Mouse (Mus musculus) Patski (cell line): Measurements from ENCODE around the gene Areg. TPM values are rescaled to one million over a fixed set of nuclear protein-coding genes. Genes with fewer than 3 reads are reported as not detected.

ENCODE experiments used
- ATAC-seq: fragments of 100-300 bp; one replicate; pipeline ENCODE4 v1.8.0; 2021
- CTCF ChIA-PET: fragments of 350-600 bp; sonication (Branson Sonifier 250); formaldehyde crosslinking; loops from one replicate; lab custom pipeline; 2022; ENCODE audit warnings: inconsistent platforms; lab: Charles Lee
- POLR2A ChIA-PET: fragments of 350-600 bp; sonication (Branson Sonifier 250); formaldehyde crosslinking; loops from one replicate; lab custom pipeline; 2022; ENCODE audit warnings: antibody characterized with exemption, inconsistent platforms; lab: Charles Lee
- DNase-seq: peaks from one replicate; pipeline ENCODE4 v3.0.0-alpha.2; 2011; ENCODE audit warnings: low read depth, low spot score
- H3K27me3 ChIP-seq: fragments of 371-371 bp; one replicate; pipeline ENCODE4 v1.5.1; 2021
- CTCF ChIP-seq: fragments of 100-300 bp; IDR thresholded peaks from one replicate; pipeline ENCODE4 v1.5.1; 2021
- in situ Hi-C: fragments of 300-500 bp; cut with MboI; formaldehyde crosslinking; loops from 3 replicates; pipeline ENCODE4 v1.11.1; 2018; ENCODE audit warnings: low pct_unique_long_range_greater_than_20kb, mixed read lengths
- polyA plus RNA-seq: library from polyadenylated mRNA; unstranded; gene quantifications from one replicate; pipeline ENCODE4 v1.2.3, GENCODE M21; 2021

Areg gene
- 0.13 TPM for polyA plus RNA-seq

DNA sequence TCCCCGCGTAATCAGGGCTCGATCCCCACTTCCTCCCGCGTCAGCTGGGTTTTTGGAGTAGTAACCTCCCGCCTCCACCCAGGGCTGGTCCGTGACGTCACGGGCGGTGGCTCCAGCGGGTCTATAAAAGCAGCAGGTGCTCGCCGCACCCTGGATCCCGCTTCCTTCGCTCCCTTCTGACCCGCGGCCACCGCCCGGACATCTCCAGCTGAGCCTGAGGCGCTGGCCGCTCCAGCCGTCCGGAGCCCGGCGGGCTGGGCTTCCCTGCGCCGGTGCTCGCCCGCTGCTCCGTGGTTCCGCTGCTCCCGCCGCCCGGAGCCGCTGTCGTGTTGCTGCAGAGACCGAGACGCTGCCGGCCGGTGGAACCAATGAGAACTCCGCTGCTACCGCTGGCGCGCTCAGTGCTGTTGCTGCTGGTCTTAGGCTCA lies at the start of gene Areg:
Areg (plus strand) TSS at position 154 of the 428 bp plus-strand sequence.
- in situ Hi-C loops, result no loop called here

DNA sequence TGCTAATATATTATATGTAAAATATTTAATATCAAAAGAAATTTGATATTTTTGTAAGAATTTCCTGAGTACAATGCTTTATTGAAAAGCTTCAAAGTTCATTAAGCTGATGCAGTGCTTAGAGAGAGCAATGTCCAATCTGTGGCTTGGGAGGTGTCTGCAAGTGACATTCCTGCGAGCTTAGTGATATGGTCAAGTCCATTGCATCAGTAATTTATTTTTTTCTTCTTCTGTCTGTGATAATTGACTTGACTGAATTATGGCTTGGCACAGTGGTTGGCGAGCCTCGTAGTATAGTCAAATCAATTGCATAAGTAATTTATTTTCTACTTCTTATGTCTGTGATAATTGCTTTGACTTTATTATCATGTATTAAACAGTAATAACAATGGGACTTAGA lies 49.1 kb upstream of the Areg start:
- H3K27me3 ChIP-seq, result no peaks in the 10 kb centered on the region
- no peak for DNase-seq
- TF ChIP-seq CTCF, result no peak
- no peak for ATAC-seq
- ChIA-PET POLR2A (no interaction called here), CTCF (interaction anchor here (2.1 to 3.2 kb wide), 2 partner anchors 8 to 11 kb away, joined by 6 to 15 read pairs; no protein-coding TSS in a partner anchor)
- in situ Hi-C loops, result no loop called here

More for the DNA sequence above, at the start of gene Areg:
- H3K27me3 ChIP-seq, result no peaks in the 10 kb centered on the region
- CTCF ChIA-PET, result interaction anchor here (1.5 kb wide), 1 partner anchor 13 kb away, joined by 3 read pairs; no protein-coding TSS in a partner anchor
- ATAC-seq (peak; percentile 26), DNase-seq (no peak)
- POLR2A ChIA-PET, result no interaction called here
- TF ChIP-seq CTCF, result peak; percentile 49

DNA sequence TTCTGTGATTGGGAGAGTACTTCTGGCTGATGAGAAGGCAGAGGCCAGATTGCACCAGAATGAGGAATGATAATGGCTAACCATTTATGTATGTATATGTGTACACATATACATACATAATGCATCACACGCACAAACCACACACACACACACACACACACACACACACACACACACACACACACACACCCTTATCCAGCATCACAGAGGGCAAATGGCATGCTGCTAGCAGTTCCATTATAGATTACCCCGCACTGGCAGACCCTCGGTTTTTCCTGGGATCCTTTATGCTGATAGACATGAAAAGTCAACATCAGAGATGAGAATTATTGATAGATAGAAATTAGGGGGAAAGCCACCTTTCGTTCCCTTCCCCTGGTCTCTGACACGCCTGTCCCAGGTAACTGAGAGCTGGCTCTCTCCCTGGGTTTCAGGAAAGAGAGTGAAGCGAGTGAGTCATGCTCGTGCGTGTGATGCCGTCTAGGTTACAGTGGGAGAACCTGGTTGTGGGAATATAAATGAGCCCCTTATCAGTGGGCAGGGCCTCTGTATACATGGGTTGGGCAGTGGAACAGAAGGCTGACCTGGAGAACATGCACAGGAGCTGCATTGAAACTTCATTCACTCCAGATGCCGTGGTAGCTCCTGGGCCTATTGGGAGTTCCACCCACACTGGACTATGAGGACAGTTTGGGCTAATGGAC lies 41.3 kb upstream of the Areg start:
- POLR2A ChIA-PET, result interaction anchor here (0.6 kb wide), 1 partner anchor 53 kb away, joined by 3 read pairs; no protein-coding TSS in a partner anchor
- TF ChIP-seq CTCF, result no peak
- H3K27me3 ChIP-seq, result no peaks in the 10 kb centered on the region
- CTCF ChIA-PET, result interaction anchor here (1.2 to 1.3 kb wide), 2 partner anchors 8 to 16 kb away, joined by 4 to 6 read pairs; no protein-coding TSS in a partner anchor
- in situ Hi-C loops, result no loop called here
- DNase-seq (no peak), ATAC-seq (no peak)

DNA sequence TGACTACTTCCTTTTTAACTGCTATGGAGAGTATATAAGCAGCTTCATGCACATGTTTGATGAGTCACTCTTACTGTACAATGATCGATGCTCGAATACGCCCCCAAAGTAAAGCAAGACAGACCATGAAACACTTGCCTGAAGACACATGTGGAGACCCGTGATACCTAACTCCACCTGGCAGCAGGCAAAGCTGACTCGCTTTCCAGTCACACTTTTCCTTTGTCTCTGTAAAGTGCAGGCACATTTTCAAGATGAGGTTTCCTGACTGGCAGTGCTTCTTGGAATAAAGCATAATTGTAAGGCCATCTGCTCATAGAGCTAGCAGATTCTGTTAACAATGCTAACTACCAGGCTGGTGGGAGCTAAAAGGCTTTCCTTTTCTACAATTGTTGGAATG lies 37.7 kb upstream of the Areg start:
- H3K27me3 ChIP-seq, result no peaks in the 10 kb centered on the region
- DNase-seq (no peak), ATAC-seq (no peak)
- no peak for TF ChIP-seq CTCF
- in situ Hi-C loops, result no loop called here
- ChIA-PET CTCF (interaction anchor here (0.8 to 3.4 kb wide), 5 partner anchors 10 to 206 kb away, joined by 3 to 15 read pairs (median 4); no protein-coding TSS in a partner anchor), POLR2A (no interaction called here)

DNA sequence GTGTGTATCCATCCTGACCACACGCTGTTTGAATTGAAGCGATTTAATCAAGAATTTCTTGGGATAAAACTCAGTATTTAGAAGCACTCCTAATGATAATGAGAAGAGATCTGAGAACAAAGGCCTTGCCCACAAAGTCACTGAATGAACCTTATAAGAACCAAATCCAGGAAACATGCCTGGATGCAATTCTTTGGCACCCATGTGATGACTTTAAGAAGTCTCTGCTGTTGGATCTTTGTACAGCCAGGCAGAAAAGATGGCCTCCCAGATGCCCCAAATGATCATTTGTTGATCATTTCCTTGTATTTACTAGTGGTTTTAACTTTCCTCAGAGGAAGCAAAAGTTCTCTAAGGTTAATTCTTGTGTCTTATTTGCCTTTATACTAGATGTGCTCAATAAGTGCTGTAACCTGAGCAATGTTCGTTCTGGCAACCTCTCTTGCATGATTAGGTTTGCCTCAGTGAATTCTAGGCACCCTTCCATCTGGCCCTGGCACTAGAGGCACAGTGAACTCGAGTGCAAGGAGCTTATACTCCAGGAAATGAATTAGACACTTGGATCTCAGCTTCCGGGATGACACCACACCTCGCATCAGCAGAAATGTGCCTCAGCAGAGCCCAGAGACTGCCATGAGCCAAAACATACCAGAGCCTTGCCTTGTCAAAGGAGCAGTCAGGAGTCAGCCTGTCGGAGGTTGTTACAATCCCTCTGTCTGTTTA lies 35.3 kb upstream of the Areg start:
- H3K27me3 ChIP-seq, result no peaks in the 10 kb centered on the region
- ATAC-seq (peak; percentile 47), DNase-seq (peak; percentile 60)
- CTCF ChIA-PET, result interaction anchor here (0.7 to 1.8 kb wide), 2 partner anchors 9 to 53 kb away, joined by 3 to 4 read pairs; no protein-coding TSS in a partner anchor
- POLR2A ChIA-PET, result no interaction called here
- in situ Hi-C loops, result no loop called here
- TF ChIP-seq CTCF, result no peak

DNA sequence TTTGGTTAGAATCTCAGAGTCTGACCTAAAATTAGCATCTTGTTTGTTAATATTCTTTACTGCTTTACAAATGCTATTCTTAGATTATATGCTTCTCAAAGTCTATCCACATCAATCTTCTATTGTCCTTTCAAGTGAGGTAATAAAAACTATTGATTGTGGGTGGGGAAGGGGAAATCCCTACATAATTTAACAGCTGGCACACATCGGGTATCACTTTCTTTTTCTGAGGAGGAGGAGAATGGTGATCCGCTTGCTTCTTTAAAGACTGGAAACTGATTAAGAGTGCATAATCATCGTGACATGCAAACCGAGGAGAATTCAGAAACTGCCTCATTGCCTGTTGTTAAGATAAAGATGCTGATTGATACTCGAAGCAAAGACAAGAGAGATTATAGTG lies 33.2 kb upstream of the Areg start:
- CTCF ChIA-PET, result no interaction called here
- ATAC-seq (no peak), DNase-seq (no peak)
- POLR2A ChIA-PET, result no interaction called here
- TF ChIP-seq CTCF, result no peak
- no peaks in the 10 kb centered on the region for H3K27me3 ChIP-seq
- in situ Hi-C loops, result no loop called here

DNA sequence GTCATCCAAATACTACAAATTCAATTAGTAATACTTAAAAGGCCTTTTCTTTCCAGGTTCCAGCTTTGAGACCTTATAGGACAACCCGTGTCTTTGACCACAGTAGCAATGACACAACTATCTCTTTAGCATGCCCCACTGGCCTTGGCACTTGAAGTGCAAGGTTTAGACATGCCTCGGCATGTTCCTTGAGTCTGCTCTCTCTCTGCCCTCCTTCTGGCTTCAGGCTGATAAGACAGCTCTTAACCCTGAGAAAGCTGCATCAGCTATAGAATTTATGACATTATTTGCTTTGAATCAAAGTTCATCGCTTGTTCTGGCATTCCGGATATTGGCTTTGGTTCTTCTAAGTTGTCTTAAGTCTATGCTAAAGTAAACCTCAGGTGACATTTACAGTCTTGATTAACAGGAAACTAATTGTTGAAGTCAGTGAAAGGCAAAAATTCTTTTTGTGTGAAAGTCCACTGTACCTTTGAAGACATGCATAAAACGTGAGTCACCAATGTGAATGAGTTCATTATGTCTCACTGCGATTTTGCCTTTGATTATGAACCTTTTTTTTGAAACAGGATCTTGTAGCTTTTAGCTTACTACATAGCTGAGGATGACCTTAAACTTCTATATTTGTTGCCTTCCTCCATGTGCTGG lies 29.3 kb upstream of the Areg start:
- CTCF ChIA-PET, result interaction anchor here (1.0 to 1.3 kb wide), 3 partner anchors 14 to 198 kb away, joined by 3 to 5 read pairs (median 3); no protein-coding TSS in a partner anchor
- ATAC-seq (no peak), DNase-seq (no peak)
- POLR2A ChIA-PET, result no interaction called here
- no peak for TF ChIP-seq CTCF
- no peaks in the 10 kb centered on the region for H3K27me3 ChIP-seq
- in situ Hi-C loops, result no loop called here

DNA sequence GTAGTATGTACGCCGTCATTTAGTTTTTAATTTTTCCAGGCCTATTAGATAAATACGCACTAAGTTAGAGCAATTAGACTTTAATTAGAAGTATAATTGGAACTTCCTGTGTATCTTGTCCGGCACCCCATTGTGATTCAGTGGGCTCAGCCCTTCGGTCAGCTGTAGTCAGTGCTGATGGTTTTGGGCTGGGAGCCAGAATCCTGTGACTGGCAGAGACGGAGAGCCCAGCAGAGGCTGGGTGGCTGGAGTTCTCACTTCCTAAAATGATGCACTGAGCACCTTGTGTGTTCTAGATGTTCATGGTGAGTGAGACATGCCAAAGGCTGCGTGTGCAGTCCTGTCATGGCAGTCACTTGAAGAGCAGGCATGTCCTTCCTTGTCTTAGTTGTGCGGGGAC lies 28.4 kb upstream of the Areg start:
- ChIA-PET CTCF (interaction anchor here (1.0 to 2.0 kb wide), 4 partner anchors 13 to 197 kb away, joined by 3 to 5 read pairs (median 4); no protein-coding TSS in a partner anchor), POLR2A (no interaction called here)
- TF ChIP-seq CTCF, result no peak
- H3K27me3 ChIP-seq, result no peaks in the 10 kb centered on the region
- in situ Hi-C loops, result no loop called here
- DNase-seq (no peak), ATAC-seq (no peak)

DNA sequence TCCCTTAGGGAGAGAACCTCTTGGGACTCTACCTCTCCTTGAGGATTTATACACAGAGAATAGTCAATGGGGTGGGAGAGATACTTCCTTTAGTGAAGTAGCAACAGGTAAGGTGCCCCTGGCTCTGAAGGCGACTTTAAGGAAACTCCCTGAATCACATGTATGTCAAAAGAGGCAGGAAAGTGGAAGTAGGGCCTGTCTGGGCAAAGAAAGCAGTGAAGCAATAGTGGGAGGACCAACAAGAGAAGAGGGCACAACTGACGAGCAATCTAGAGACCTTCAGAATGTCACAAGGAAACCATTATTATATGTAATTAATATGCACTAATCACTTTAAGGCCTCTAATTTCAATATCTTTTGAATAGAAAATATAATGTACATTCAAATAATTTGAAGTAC lies 25.4 kb upstream of the Areg start:
- ChIA-PET CTCF (interaction anchor here (1.5 to 2.5 kb wide), 2 partner anchors 11 to 16 kb away, joined by 4 to 8 read pairs; no protein-coding TSS in a partner anchor), POLR2A (no interaction called here)
- H3K27me3 ChIP-seq, result no peaks in the 10 kb centered on the region
- TF ChIP-seq CTCF, result no peak
- ATAC-seq (no peak), DNase-seq (no peak)
- in situ Hi-C loops, result no loop called here

DNA sequence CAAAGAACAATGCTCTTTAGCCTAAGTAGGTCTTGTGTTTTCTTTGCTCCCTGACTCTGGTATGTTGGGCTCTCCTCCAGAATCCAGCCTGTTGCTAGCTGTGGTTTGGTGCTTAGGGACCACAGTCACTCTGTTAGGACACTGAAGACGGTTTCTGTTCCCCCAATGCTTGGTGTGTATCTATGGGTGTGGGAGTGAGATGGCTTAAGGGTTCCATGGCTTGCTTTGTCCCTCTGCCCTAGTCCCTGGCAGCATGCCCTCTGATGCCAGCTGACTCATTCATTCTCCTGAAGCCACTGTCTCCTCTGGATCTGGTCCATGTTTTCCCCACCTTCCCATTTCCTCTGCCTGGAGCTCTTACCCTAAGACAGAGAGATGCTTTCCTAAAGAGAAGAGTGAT lies 24.8 kb upstream of the Areg start:
- POLR2A ChIA-PET, result no interaction called here
- TF ChIP-seq CTCF, result no peak
- ATAC-seq (no peak), DNase-seq (no peak)
- in situ Hi-C loops, result no loop called here
- CTCF ChIA-PET, result interaction anchor here (1.4 to 2.5 kb wide), 4 partner anchors 10 to 39 kb away, joined by 3 to 8 read pairs (median 4); no protein-coding TSS in a partner anchor
- no peaks in the 10 kb centered on the region for H3K27me3 ChIP-seq
